Mouse (Mus musculus): Measurements from ENCODE around the gene Hoxa4. TPM values are rescaled to one million over a fixed set of nuclear protein-coding genes. Genes with fewer than 3 reads are reported as not detected.

Gene Hoxa4
- polyA plus RNA-seq, 1 experiment, result 0.78 TPM

DNA sequence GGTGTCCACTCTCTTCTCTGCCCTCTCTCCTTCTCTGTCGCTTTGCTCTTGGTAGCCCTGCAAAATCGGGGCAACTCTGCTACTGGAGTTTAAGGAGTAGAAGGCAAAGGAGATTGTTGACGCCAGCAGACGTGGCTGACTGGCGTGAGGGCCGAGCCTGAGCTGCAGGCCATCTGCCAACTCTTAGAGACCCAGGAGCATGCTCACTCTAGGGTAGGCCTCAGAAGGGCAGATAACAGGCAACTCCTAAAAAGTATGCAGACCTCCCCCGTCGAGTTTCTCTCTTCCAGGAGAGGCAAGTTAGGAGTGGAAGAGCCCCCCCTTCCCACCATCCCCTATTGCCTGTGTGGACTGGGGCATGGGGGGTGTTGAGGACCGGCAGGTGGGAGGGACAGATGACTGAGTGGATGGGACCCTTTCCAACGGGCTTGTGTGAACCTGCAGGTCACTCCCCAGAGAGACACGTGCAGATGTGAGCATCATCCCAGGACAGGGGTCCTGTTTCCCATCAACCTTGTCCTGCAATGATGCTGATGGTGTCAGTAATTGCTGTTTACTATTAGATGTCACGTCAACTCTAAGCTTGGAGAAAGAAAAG is 32.3 kb downstream of the Hoxa4 start:
- no peak for DNase-seq (ENCODE audit: low read depth, low spot score)
- WGBS, result 29% methylated on average over 12 of the region's 12 CpGs

DNA sequence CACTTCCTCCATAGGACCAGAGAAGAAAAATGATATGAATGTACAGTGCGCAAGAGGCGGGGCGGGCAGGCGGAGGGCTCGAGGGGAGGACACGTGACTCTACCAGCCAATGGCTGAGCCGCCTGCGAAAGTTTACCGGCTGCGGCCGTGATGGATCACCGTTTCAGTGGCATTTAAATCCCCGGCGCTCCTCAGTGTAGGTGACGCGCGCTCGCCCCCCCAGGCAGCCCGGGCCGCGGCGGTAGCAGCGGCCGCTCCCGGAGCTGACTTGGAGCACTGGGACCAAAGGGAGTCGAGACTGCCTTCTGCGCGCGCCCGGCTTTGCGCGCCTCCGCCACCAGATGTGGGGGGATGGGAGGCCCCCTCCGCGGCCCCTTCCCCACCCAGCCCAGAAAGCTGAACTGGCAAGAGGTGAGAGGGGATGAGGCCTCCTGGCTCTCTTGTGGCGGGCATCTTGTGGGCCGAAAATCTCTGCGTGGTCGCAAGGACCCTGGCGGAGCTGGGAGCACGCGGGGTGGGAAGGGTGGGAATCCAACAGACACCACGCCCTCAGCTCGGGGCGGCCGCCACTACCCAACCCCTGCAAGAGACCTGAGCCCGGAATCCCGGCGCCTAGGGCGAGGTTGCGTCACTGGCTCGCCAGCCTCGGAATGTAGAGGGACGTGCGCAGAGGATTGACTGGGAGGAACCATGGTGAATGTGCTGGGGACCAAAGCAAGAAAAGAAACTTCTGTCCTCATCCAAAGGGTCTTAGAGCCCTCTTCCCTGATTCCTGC is 33.1 kb downstream of the Hoxa4 start, which contains the start of gene Hoxa1:
Gene Hoxa1 (minus strand): TSS at position 42 of the 776 bp plus-strand sequence.
- under 1% methylated on average over 55 of the region's 55 CpGs for WGBS

DNA sequence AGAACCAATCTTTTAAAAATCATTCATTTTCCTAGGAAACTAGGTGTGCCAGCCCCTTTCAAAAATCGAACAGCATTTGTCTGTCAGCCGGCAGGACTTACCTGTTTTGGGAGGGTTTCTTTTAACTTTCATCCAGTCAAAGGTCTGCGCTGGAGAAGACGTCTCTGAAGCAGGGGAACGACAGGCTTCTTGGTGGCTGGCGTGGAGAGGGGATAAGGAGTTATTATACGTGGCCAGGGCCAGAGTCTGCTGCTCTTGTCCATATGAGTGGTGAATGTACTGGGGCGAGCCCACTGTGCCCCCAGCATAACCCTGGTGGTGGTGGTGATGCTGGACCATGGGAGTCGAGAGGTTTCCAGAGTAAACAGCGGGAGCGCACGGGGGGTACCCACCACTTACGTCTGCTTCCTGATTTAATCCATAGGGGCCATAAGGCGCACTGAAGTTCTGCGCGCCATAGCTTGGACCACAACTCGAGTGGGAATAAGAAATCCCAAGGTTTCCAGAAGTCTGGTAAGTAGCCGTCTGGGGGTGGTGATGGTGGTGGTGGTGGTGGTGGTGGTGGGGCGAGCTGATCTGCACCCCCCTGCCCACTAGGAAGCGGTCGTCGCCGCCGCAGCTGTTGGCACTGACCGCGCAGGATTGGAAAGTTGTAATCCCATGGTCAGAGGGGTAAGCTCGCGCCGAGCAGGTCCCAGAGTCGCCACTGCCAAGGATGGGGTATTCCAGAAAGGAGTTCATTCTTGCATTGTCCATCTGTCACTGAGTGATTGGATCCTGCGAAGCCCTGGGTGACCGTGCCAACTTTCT is 33.9 kb downstream of the Hoxa4 start:
- WGBS, result 8% methylated on average over 32 of the region's 32 CpGs
- no peak for DNase-seq (ENCODE audit: low read depth, low spot score)

More for the DNA sequence above, 33.1 kb downstream of the Hoxa4 start, which contains the start of gene Hoxa1:
- no peak for DNase-seq (ENCODE audit: low read depth, low spot score)

DNA sequence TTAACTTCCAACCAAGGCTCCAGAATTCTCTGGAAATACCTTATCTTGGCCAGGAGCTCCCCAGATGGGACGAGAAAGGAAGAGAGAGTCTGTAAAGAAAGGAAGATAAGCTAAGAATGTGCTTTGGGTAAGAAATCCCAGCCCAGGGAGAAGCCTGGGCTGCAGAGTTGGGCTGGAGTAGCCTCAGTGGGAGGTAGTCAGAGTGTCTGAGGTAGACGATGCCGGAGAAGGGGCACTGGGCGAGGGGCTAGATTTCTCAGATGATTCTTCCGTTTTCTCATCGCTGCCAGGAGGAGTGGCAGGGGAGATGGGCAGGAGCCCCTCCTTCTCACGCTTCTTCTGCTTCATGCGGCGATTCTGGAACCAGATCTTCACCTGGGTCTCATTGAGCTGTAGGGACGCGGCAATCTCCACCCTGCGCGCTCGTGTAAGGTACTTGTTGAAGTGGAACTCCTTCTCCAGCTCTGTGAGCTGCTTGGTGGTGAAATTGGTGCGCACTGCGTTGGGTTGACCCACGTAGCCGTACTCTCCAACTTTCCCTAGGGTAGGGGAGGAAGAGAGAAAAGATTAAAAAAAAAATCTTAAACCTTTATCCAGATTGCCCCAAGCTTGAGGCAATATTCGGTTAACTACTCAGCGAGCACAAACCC is 34.9 kb downstream of the Hoxa4 start:
- 46% methylated on average over 20 of the region's 20 CpGs for WGBS

GRCm38 (mm10) chr6:52155471-52155870 is 36.1 kb downstream of the Hoxa4 start:
- WGBS, result 92% methylated on average over 3 of the region's 3 CpGs
- no peak for DNase-seq (ENCODE audit: low read depth, low spot score)

More for the DNA sequence above, 34.9 kb downstream of the Hoxa4 start:
- no peak for DNase-seq (ENCODE audit: low read depth, low spot score)

DNA sequence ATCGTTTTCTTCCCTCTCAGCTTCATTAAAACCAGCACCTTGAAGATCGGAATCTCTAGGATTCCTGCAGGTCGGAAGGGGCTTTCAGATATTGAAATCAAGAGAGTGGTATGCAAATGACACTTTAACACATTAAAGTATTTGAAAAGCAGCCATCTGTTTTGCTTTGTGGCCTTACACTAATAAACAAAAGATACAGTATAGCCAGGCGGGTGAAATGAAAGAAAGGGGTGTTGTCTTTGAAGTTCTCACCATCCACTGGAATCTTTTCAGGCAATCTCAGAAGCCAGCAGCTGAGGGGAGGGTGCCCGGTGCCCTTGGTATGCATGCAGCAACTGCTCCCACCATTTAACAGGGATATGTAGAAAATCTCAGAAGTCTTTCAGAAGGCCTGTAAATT is 37.5 kb downstream of the Hoxa4 start:
- whole genome bisulfite sequencing, result 80% methylated on average over 5 of the region's 5 CpGs
- DNase-seq (ENCODE audit: low read depth, low spot score), result no peak

- no peak for DNase-seq (ENCODE audit: low read depth, low spot score)
Observed at GRCm38 (mm10) chr6:52153270-52153669, 38.3 kb downstream of the Hoxa4 start.

GRCm38 (mm10) chr6:52152226-52153193 is 39.0 kb downstream of the Hoxa4 start:
- 60% methylated on average over 16 of the region's 16 CpGs for WGBS
- DNase-seq (ENCODE audit: low read depth, low spot score), result no peak

More at GRCm38 (mm10) chr6:52153270-52153669, 38.3 kb downstream of the Hoxa4 start:
- WGBS, result 43% methylated on average over 6 of the region's 6 CpGs

- WGBS, result 76% methylated on average over 4 of the region's 4 CpGs
- DNase-seq (ENCODE audit: low read depth, low spot score), result no peak
Observed at GRCm38 (mm10) chr6:52151571-52151970, 40.0 kb downstream of the Hoxa4 start.

DNA sequence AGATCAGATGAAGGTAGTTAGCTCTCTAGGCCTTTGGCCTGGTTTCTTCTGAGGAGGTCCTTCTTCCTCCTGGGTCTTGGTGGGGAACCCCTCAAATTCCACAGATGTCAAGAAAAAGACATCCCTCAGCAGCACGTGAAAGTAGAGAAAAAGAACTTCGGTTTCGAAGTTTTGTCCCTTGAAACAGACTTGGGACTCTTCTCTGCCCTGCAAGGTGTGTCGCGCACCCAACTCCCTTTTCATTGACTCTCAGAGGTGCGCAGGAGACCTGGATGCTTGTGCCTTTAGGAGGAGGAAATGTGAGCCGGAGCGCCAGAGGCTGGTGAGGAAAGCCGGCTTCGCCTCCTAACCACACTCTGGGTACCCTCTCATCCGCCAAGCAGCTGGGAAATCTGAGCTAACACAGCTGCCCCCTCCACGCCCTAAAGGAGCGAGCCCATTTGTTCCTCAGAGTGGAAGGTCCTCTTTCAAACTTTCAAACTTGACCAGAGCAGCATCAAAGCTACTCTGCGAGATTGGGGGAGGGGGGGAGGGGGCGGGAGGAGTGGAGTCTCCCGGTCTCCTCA is 41.1 kb downstream of the Hoxa4 start:
- no peak for DNase-seq (ENCODE audit: low read depth, low spot score)
- 40% methylated on average over 16 of the region's 16 CpGs for WGBS

Other genes with a start within 250 kb of the Hoxa4 start
- 10.5 and 12.2 TPM in 2 replicates for gene Skap2, start 179.2 kb downstream of the Hoxa4 start, polyA plus RNA-seq (2012; rRNA removed)
- 0.24 and 0.33 TPM in 2 replicates for gene Hoxa1, start 33.4 kb downstream of the Hoxa4 start, polyA plus RNA-seq (2012; rRNA removed)
- 0.73 and 0.97 TPM in 2 replicates for gene Hoxa2, start 26.9 kb downstream of the Hoxa4 start, polyA plus RNA-seq (2012; rRNA removed)
- 0.02 and 0.07 TPM in 2 replicates for gene 5730596B20Rik, start 14.3 kb downstream of the Hoxa4 start, polyA plus RNA-seq (2012; rRNA removed)
- gene Hoxa5, start 12.8 kb upstream of the Hoxa4 start, polyA plus RNA-seq (2012; rRNA removed), result 1.7 and 2.4 TPM in 2 replicates
- gene Hoxa6, start 17.0 kb upstream of the Hoxa4 start, polyA plus RNA-seq (2012; rRNA removed), result 0.16 and 0.41 TPM in 2 replicates
- gene Hoxa3, start 21.6 kb upstream of the Hoxa4 start, polyA plus RNA-seq (2012; rRNA removed), result 1.6 and 3.0 TPM in 2 replicates
- 0.21 and 0.24 TPM in 2 replicates for gene Gm28308, start 21.6 kb upstream of the Hoxa4 start, polyA plus RNA-seq (2012; rRNA removed)
- 3.2 and 3.8 TPM in 2 replicates for gene Hoxa7, start 30.1 kb upstream of the Hoxa4 start, polyA plus RNA-seq (2012; rRNA removed)
- 0.10 TPM in 1 of 2 replicates, not detected in the other for gene Hoxa9, start 39.3 kb upstream of the Hoxa4 start, polyA plus RNA-seq (2012; rRNA removed)
- gene Hoxa10, start 49.1 kb upstream of the Hoxa4 start, polyA plus RNA-seq (2012; rRNA removed), result 0.04 and 0.07 TPM in 2 replicates
- gene Hoxa11, start 54.1 kb upstream of the Hoxa4 start, polyA plus RNA-seq (2012; rRNA removed), result not detected in 2 replicates
- not detected in 2 replicates for gene Hoxa13, start 69.1 kb upstream of the Hoxa4 start, polyA plus RNA-seq (2012; rRNA removed)
- gene Evx1, start 121.7 kb upstream of the Hoxa4 start, polyA plus RNA-seq (2012; rRNA removed), result not detected in 2 replicates